Mouse (Mus musculus): ENCODE results near the gene Ndufb7.

DNA sequence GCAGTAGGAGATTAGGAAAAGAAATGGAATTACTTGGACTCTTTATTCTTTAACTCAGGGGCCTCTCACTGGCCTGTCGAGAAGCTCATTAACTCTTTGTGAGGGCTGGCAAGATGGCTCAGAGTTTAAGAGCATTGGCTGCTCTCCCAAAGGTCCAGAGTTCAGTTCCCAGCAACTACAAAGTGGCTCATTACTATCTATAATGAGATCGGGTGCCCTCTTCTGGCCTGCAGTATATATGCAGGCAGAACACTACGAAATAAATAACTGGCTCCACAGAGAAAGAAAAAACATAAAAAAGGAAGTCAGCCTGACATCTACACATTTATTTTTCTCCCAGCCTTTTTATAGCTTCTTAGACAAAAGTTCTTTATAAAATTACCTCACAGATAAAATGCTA, 29.9 kb downstream of the Ndufb7 start:
- TF ChIP-seq CTCF (IDR thresholded peaks at IDR 0.05; ENCODE audit: control insufficient read depth, insufficient read depth, insufficient read length), result no peak
- no peak for TF ChIP-seq MYOG (IDR thresholded peaks at IDR 0.05; ENCODE audit: control insufficient read depth, extremely low read depth, insufficient read length)
- TF ChIP-seq MYOD1 (IDR thresholded peaks at IDR 0.05; ENCODE audit: control insufficient read depth, insufficient read length, low read depth), result no peak
- no peak for TF ChIP-seq MAX (IDR thresholded peaks at IDR 0.05)

Data from C2C12 (cell line).